Mouse (Mus musculus) monocyte, adult 5-6 weeks (primary cell): Measurements from ENCODE around the gene Syn2. TPM values are rescaled to one million over a fixed set of nuclear protein-coding genes. Genes with fewer than 3 reads are reported as not detected.

Experiments used
- ATAC-seq: fragments of 153-309, 156-312 bp; replicated peaks from 2 replicates; pipeline ENCODE4 v1.8.0; 2017; ENCODE audit warnings: mild to moderate bottlenecking; ENCODE audit not compliant: low TSS enrichment, insufficient number of reproducible peaks, severe bottlenecking, poor library complexity, low FRiP score
- total RNA-seq: library from RNA; stranded (forward); fragments of 200-1000, 200-491, 200-594 nt; gene quantifications from 3 replicates; pipeline ENCODE4 v1.2.3, GENCODE M21; 2017

Gene Syn2
- total RNA-seq, 1 experiment from 2014 or later = not detected

GRCm38 (mm10) chr6:115320927-115321714 lies 186.4 kb downstream of the Syn2 start:
- ATAC-seq = peak; percentile 77

GRCm38 (mm10) chr6:115321883-115322351 lies 187.2 kb downstream of the Syn2 start:
- no peak for ATAC-seq

GRCm38 (mm10) chr6:115322956-115323355 lies 188.3 kb downstream of the Syn2 start:
- ATAC-seq = no peak

- ATAC-seq = peak; percentile 61; the same call in 1 of the 2 replicates
Measured at GRCm38 (mm10) chr6:115330964-115331363, 196.3 kb downstream of the Syn2 start.

Other genes with a start within 250 kb of the Syn2 start
- gene Vgll4, start 164.9 kb upstream of the Syn2 start, total RNA-seq = 67.3 to 111 TPM (median 88.1 TPM) in 3 replicates
- gene Tamm41, start 97.0 kb upstream of the Syn2 start, total RNA-seq = 13.4 to 23.4 TPM (median 15.4 TPM) in 3 replicates
- not detected in 3 replicates for gene Gm17482, start 92.4 kb downstream of the Syn2 start, total RNA-seq
- gene Timp4, start 117.3 kb downstream of the Syn2 start, total RNA-seq = not detected in 3 replicates
- gene Pparg, start 226.0 kb downstream of the Syn2 start, total RNA-seq = 61.9 to 76.0 TPM (median 69.3 TPM) in 3 replicates